Mouse (Mus musculus): ENCODE data around the gene Chkb.

The Chkb gene

GRCm38 (mm10) chr15:89399716-89400115, 30.0 kb downstream of the Chkb start:
- no peak for DNase-seq (ENCODE audit: extremely low spot score, low spot score)

DNA sequence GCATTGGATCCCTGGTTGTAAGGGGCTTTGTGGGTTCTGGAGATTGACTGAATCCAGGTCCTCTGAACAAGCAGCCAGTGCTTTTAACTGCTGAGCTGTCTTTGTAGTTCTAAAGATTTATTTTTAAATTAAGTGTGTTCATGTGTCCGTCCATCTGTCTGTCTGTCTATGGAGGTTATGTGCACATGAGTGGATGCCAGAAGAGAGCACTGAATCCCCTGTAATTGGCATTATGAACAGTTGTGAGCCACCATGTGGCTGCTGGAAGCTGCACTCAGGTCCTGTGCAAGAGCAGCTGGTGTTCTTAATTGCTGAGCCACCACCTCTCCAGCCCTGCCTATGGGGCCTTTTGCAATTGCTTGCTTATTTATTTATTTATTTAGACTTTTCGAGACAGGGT, 31.6 kb downstream of the Chkb start:
- no peak for DNase-seq (ENCODE audit: extremely low spot score, low spot score)

DNA sequence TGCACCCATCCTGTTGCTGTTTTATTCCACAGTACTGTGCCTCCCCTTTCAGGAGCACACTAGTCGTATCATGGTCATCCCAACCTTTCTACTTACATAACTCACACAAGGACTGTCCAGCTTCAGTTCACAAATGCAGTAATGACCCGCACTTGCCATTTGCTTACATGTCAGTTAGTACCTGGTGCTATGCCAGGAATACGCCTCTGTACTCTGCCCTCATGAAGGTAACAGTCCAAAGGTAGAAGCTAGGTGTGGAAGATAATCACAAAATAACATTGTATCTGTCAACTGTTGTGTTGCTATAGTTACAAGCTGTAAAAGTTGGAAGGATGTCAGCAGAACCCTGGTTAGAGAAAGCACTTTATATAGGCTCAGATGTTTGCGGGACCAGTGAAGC, 32.8 kb downstream of the Chkb start:
- no peak for DNase-seq (ENCODE audit: extremely low spot score, low spot score)

DNA sequence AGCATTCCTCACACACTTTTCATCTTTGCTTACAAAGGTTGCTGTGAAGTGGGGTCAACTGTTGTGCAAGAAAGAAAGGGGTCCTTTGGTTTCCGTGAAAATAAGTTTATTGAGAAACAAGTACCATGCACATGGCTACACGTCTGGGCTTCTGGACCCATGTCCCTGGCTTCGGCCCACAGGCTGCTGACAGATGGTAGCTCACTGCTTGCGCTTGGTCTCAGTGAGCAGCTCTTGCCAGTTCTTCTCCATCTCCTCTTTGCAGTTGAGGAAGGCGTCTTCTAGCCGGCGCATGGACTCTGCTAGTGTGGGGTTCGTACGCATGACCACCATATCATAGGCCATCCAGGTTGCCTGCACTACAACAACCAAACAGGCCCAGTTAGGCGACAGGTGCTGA, 39.6 kb downstream of the Chkb start:
- DNase-seq (ENCODE audit: extremely low spot score, low spot score): no peak

DNA sequence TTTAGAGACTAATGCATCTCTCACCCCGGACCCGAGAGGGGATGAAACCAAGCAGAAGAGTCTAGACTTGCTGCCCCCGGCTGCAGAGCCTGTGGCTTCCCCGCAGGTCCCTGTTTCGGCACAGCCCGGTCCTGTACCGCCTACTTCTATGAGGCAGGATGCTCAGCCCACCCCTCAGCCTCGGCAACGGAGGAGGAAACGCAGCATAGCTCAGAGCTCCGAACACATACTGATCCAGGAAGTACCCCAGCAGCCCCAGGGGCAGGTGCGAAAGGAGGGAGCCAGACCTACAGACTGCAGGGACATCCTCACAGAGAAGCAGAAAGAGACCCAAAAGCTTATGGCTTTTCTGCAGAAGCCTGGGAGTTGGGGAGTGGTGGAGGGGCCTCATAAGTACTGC, 42.6 kb downstream of the Chkb start:
- DNase-seq (ENCODE audit: extremely low spot score, low spot score): no peak

- DNase-seq (ENCODE audit: extremely low spot score, low spot score): no peak
Observed at GRCm38 (mm10) chr15:89384617-89385016, 45.1 kb downstream of the Chkb start, which contains the start of gene Klhdc7b. Gene Klhdc7b (plus strand): TSS chr15:89384917.

DNA sequence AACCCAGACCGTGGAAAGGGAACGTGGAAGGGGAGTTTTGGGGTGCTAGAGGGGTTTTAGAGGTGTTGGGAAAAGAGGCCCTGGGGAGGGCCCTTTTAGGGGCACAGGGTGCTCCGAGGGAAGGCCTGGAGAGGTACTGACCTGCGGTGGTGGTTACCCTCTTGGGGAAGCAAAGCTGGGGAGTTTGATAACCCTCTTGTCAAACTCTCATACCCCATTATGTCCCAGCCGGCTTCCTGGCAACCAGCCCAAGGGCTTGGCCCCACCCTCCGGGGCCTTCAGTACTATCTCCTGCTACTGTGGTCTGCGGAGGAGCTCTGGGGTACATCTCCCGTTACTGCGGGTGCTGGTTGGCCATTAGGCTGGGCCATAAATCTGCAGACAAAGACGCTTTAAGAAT, 50.3 kb downstream of the Chkb start:
- DNase-seq (ENCODE audit: extremely low spot score, low spot score): peak; percentile 57

DNA sequence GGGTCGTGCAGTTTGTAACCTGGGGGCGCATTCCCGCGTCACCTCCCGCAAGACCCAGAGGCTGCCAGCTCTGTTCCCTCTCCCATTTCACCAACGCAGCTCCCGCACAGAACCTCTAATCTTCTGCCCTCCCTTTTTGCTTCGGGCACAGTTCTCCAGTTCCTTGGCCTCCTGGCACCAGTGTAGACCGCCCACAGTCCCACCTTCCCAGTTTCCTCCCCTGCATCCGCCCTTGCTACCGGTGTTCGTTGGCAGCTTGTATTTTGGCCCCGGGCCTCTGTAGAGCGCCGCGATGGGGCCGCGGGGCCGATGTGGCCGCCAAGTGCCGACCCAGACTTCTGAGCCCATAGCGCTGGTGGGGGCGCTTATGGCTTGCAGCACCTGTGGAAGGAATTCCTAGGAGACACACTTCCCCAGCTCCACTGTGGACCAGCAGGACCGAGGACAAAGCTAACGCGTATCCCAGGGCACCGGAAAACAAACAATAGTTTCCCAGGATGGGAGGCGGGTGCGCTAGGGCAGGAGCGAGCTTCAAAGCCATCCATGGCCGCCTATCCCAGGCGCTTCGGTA, 50.8 kb downstream of the Chkb start, which contains the start of gene Odf3b:
Gene Odf3b, minus strand, starts transcription at position 452 of the 571 bp plus-strand sequence.
- DNase-seq (ENCODE audit: extremely low spot score, low spot score): peak; percentile 58

DNA sequence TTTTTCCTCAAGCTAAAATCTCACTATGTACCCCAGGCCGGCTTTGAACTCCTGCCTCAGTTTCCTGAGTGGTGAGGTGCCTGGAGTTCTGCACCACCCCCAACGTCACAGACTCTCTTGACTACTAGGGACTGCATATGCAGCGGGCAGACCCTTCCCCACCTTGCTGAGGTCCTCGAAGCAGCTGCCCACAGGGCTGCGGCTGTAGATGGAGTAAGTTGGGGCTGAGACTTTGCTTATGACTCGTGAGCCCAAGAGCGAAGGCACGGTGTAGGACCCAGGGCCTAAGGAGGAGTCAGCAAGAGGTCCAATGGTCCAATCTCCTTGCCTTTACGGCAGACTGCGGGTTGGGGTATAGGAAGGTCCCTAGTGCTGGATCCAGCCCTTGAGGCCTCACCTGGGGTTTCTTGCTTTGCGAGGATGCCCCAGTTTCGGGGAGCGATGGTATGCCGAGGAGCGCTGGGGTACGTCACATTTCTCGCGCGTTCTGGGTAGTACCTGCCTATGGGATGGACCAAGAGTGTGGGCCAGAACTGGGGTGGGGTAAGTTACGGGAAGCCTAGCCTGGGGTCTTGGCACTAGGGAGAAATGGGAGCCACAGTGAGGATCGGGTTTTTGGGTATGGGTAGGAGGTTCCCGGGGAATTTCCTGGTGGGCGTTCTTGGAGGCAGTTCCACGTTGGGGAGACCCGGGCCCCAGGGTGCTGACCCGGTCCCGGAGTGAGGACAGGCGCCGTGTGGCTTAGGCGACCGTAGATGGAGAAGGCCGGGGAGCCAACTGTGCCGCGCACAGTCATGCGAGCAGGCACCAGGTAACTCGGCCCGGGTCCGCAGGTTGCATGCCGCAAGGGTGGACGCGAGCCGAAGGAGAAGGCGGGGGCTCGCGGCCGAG, 51.5 kb downstream of the Chkb start:
- DNase-seq (ENCODE audit: extremely low spot score, low spot score): peak; percentile 48

DNA sequence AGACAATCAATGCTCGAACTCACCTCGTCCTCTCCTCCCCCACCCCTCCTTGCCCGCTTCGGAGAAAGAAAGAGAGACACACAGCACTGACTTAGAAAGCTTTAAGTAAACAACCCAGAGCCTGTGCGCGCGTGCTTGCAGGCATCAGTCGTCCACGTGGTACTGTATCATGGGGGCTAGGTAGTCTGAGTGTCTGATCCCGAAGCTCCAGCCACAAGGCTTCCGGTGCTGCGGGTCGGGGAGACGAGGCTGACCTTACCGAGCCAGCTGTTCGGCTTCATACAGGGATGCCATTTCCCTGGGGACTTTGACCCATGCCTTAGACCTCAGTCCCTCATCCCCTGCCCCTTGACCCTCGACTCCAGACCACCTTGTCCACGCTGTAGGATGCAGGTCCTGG, 52.3 kb downstream of the Chkb start:
- DNase-seq (ENCODE audit: extremely low spot score, low spot score): peak; percentile 28

DNA sequence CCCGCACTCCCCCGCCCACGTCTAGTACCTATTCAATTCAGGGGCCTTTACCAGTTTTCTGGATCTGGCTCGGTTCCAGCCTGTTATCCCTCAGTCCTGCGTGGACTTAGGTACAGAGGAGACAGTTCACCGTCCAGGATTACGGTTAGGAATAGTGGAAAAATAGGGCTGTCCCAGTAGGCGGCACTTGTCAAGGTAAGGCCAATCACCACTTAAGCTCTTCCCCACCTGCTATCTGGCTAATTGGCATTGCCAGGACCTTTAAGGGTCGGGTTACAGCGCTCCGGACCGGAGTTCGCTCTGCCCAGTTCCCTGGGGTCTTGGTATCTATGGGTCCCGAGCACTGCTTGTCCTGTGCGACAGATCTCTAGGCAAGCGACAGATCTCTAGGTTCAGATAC, 52.8 kb downstream of the Chkb start, which contains the start of gene Tymp:
Gene Tymp, minus strand, starts transcription at position 83 of the 400 bp plus-strand sequence.
- peak; percentile 25 for DNase-seq (ENCODE audit: extremely low spot score, low spot score)
